Mouse (Mus musculus) CH12.LX (cell line): Measurements from ENCODE around the gene Rrm1. TPM values are rescaled to one million over a fixed set of nuclear protein-coding genes. Genes with fewer than 3 reads are reported as not detected.

Experiments used
- DNase-seq: peaks from one replicate; pipeline ENCODE4 v3.0.0-alpha.2; 2013; ENCODE audit errors: extremely low read depth
- H3K27ac ChIP-seq: 2 replicates; pipeline ENCODE4 v1.5.1; 2012; ENCODE audit warnings: low read depth, mild to moderate bottlenecking, control low read depth, moderate library complexity; ENCODE audit not compliant: insufficient read depth
- H3K27me3 ChIP-seq: replicated peaks from 2 replicates; pipeline ENCODE3; 2012; ENCODE audit warnings: inconsistent platforms
- H3K36me3 ChIP-seq, 2 experiments: replicated peaks in 1 of 2; 2 replicates each; pipeline versions ENCODE3 to v1.6.1; 2012; ENCODE audit warnings: inconsistent platforms in 1 of 2, low read length in 1 of 2, mild to moderate bottlenecking in 1 of 2, mixed read lengths in 1 of 2, moderate library complexity in 1 of 2; ENCODE audit not compliant: control insufficient read depth in 1 of 2, insufficient read depth in 1 of 2
- H3K4me1 ChIP-seq, 2 experiments: 2 replicates each; pipeline ENCODE4 v1.6.1; 2012; ENCODE audit warnings: inconsistent platforms in 1 of 2, moderate library complexity in 1 of 2; ENCODE audit not compliant: insufficient read depth in 2 of 2, control insufficient read depth in 1 of 2
- H3K4me2 ChIP-seq: 2 replicates; pipeline ENCODE4 v1.6.1; 2012; ENCODE audit warnings: low read depth, mild to moderate bottlenecking, control low read depth; ENCODE audit not compliant: poor library complexity, insufficient read depth, severe bottlenecking
- H3K4me3 ChIP-seq, 3 experiments: fragments of 150-350 bp in 1 of 3; sonication (generic) in 1 of 3; replicated peaks in 1 of 3; 2 replicates each; pipeline versions ENCODE3 to v1.5.1; 2011 to 2012; ENCODE audit warnings: low read depth in 2 of 3, low read length in 2 of 3, mild to moderate bottlenecking in 2 of 3, moderate library complexity in 2 of 3, control low read depth in 1 of 3, improper control_type of control experiment in 1 of 3, inconsistent platforms in 1 of 3, mixed read lengths in 1 of 3; ENCODE audit not compliant: poor library complexity in 1 of 3
- H3K79me2 ChIP-seq: replicated peaks from 2 replicates; pipeline ENCODE4 v1.6.1; 2012; ENCODE audit warnings: mild to moderate bottlenecking, moderate library complexity; ENCODE audit not compliant: control insufficient read depth, poor library complexity, insufficient read depth, severe bottlenecking; ENCODE audit errors: extremely low read depth
- H3K9ac ChIP-seq: 2 replicates; pipeline ENCODE4 v1.6.1; 2012; ENCODE audit warnings: low read depth, mild to moderate bottlenecking, control low read depth, moderate library complexity; ENCODE audit not compliant: insufficient read depth
- H3K9me3 ChIP-seq: replicated peaks from 2 replicates; pipeline ENCODE3; 2012; ENCODE audit warnings: low read length, inconsistent platforms, mixed read lengths
- BHLHE40 ChIP-seq: IDR thresholded peaks from 2 replicates; pipeline ENCODE4 v1.6.1; 2011; ENCODE audit warnings: mild to moderate bottlenecking, low read depth, low read length, improper control_type of control experiment
- CHD1 ChIP-seq: IDR thresholded peaks from 2 replicates; pipeline ENCODE4 v1.6.1; 2012; ENCODE audit warnings: low read depth, low read length, improper control_type of control experiment, inconsistent platforms
- CHD2 ChIP-seq: IDR thresholded peaks from 2 replicates; pipeline ENCODE4 v1.6.1; 2011; ENCODE audit warnings: low read length, improper control_type of control experiment
- E2F4 ChIP-seq: IDR thresholded peaks from 2 replicates; pipeline ENCODE4 v1.6.1; 2011; ENCODE audit warnings: low read depth, low read length, improper control_type of control experiment; ENCODE audit not compliant: insufficient replicate concordance
- EP300 ChIP-seq: IDR thresholded peaks from 2 replicates; pipeline ENCODE4 v1.6.1; 2011; ENCODE audit warnings: low read length, improper control_type of control experiment
- ETS1 ChIP-seq: conservative IDR thresholded peaks from 2 replicates; pipeline ENCODE4 v1.6.1; 2012; ENCODE audit warnings: low read depth, mild to moderate bottlenecking, inconsistent platforms, low read length, improper control_type of control experiment, moderate library complexity
- IRF4 ChIP-seq: IDR thresholded peaks from 2 replicates; pipeline ENCODE4 v1.6.1; 2014; ENCODE audit warnings: low read depth, mild to moderate bottlenecking, inconsistent platforms, low read length, improper control_type of control experiment
- JUND ChIP-seq: conservative IDR thresholded peaks from 2 replicates; pipeline ENCODE4 v1.6.1; 2011; ENCODE audit warnings: low read depth, low read length, improper control_type of control experiment
- MAFK ChIP-seq: IDR thresholded peaks from 2 replicates; pipeline ENCODE4 v1.6.1; 2011; ENCODE audit warnings: low read length, improper control_type of control experiment; ENCODE audit not compliant: insufficient replicate concordance
- MEF2A ChIP-seq: IDR thresholded peaks from 2 replicates; pipeline ENCODE4 v1.6.1; 2014; ENCODE audit warnings: low read depth, mild to moderate bottlenecking, inconsistent platforms, low read length, improper control_type of control experiment, borderline replicate concordance
- PAX5 ChIP-seq: IDR thresholded peaks from 2 replicates; pipeline ENCODE4 v1.6.1; 2012; ENCODE audit warnings: low read length, inconsistent platforms, mixed read lengths
- TCF12 ChIP-seq: IDR thresholded peaks from 2 replicates; pipeline ENCODE4 v1.6.1; 2014; ENCODE audit warnings: low read depth, mild to moderate bottlenecking, inconsistent platforms, low read length, improper control_type of control experiment
- ZKSCAN1 ChIP-seq: IDR thresholded peaks from 2 replicates; pipeline ENCODE4 v1.6.1; 2012; ENCODE audit warnings: low read depth, inconsistent platforms, low read length, improper control_type of control experiment, borderline replicate concordance
- dilution Hi-C: fragments of 300-500 bp; cut with MboI; formaldehyde crosslinking; loops from 2 replicates; pipeline ENCODE4 v1.14.3; 2020; ENCODE audit warnings: low sequenced_read_pairs; ENCODE audit not compliant: extremely low pct_unique_long_range_greater_than_20kb, extremely low pct_ligation_motif_present
- in situ Hi-C: fragments of 300-500 bp; cut with MboI; formaldehyde crosslinking; loops from 3 replicates; pipeline ENCODE4 v1.14.3; 2019; ENCODE audit warnings: low sequenced_read_pairs, low pct_ligation_motif_present, low pct_unique_long_range_greater_than_20kb, mixed read lengths
- polyA plus RNA-seq: library from polyadenylated mRNA; unstranded; fragments of >175 nt; gene quantifications from 2 replicates; pipeline ENCODE4 v1.2.1, GENCODE M21; 2012; ENCODE audit warnings: low read depth; ENCODE audit not compliant: insufficient read length
- total RNA-seq, 2 experiments: library from RNA; depleted of rRNA; stranded (reverse); fragments of 300-350 nt in 1 of 2; fragments of >200 nt in 1 of 2; gene quantifications; 2 replicates each; pipeline ENCODE4 v1.2.3; 2012 to 2014

The Rrm1 gene
- total and polyA plus RNA-seq, 3 experiments, result 156 to 248 (median 227) TPM

GRCm38 (mm10) chr7:102514144-102514543, 72.6 kb downstream of the Rrm1 start:
- Histone ChIP-seq H3K27ac (no peak overlapping the region), H3K27me3 (no peaks in the 10 kb centered on the region), H3K36me3 (no peaks in the 10 kb centered on the region), H3K79me2 (no peaks in the 10 kb centered on the region), H3K4me1 (peaks cover 5 to 24% of the 10 kb centered on the region in 2 experiments), H3K9me3 (no peaks in the 10 kb centered on the region), H3K9ac (no peak overlapping the region), H3K4me3 (no peak overlapping the region)
- in situ Hi-C loops (loop anchor here (25.0 kb wide), 1 partner anchor 248 kb away; the partner anchor contains the start of genes Olfr560, Olfr561 and Olfr78), dilution Hi-C loops (no loop called here)
- DNase-seq, result peak; percentile 31
- TF ChIP-seq IRF4 (0 out of 2 replicates have a peak, but pooled peaks have one; percentile 15), ETS1 (no peak)
- TF ChIP-seq, all 38 proteins: peak for 1
- H3K4me2 ChIP-seq, result no peak overlapping the region

GRCm38 (mm10) chr7:102516261-102517050, 75.0 kb downstream of the Rrm1 start:
- no peak overlapping the region for H3K27ac ChIP-seq
- H3K36me3 ChIP-seq, result no peaks in the 10 kb centered on the region
- no peaks in the 10 kb centered on the region for H3K9me3 ChIP-seq
- no peak overlapping the region for H3K4me2 ChIP-seq
- no peak for TF ChIP-seq E2F4
- no peak for TF ChIP-seq MEF2A
- no peak for TF ChIP-seq CHD1
- 0 out of 2 replicates have a peak, but pooled peaks have one; percentile 10 for TF ChIP-seq TCF12
- TF ChIP-seq ZKSCAN1, result no peak
- 0 out of 2 replicates have a peak, but pooled peaks have one; percentile 7 for TF ChIP-seq BHLHE40
- H3K4me1 ChIP-seq, result peaks cover 5 to 24% of the 10 kb centered on the region in 2 experiments
- H3K4me3 ChIP-seq, result no peak overlapping the region
- dilution Hi-C loops, result no loop called here
- in situ Hi-C loops, result loop anchor here (25.0 kb wide), 1 partner anchor 246 kb away; the partner anchor contains the start of genes Olfr560, Olfr561 and Olfr78
- no peak for DNase-seq
- H3K9ac ChIP-seq, result no peak overlapping the region
- no peaks in the 10 kb centered on the region for H3K79me2 ChIP-seq
- H3K27me3 ChIP-seq, result peaks cover 2% of the 10 kb centered on the region

- dilution Hi-C loops, result no loop called here
- H3K36me3 ChIP-seq, result no peaks in the 10 kb centered on the region
- H3K9ac ChIP-seq, result no peak overlapping the region
- DNase-seq, result no peak
- H3K4me3 ChIP-seq, result no peak overlapping the region
- H3K9me3 ChIP-seq, result no peaks in the 10 kb centered on the region
- H3K27ac ChIP-seq, result no peak overlapping the region
- H3K4me2 ChIP-seq, result no peak overlapping the region
- H3K4me1 ChIP-seq, result peaks cover 5 to 24% of the 10 kb centered on the region in 2 experiments
- no peaks in the 10 kb centered on the region for H3K79me2 ChIP-seq
- TF ChIP-seq CHD2 (no peak), JUND (no peak), PAX5 (no peak), EP300 (no peak), MAFK (no peak), CHD1 (no peak)
- in situ Hi-C loops, result loop anchor here (25.0 kb wide), 1 partner anchor 245 kb away; the partner anchor contains the start of genes Olfr560, Olfr561 and Olfr78
- peaks cover 2% of the 10 kb centered on the region for H3K27me3 ChIP-seq
Measured at GRCm38 (mm10) chr7:102517051-102517335, 75.5 kb downstream of the Rrm1 start.

Other genes with a start within 250 kb of the Rrm1 start
- 24.6 and 27.3 TPM in 2 replicates for gene Nup98, start 231.5 kb upstream of the Rrm1 start, total RNA-seq (2012; rRNA removed)
- 23.9 and 25.0 TPM in 2 replicates for gene Nup98, start 231.5 kb upstream of the Rrm1 start, total RNA-seq (2014; rRNA removed)
- gene Nup98, start 231.5 kb upstream of the Rrm1 start, polyA plus RNA-seq, result 34.3 and 37.1 TPM in 2 replicates
- gene Pgap2, start 231.5 kb upstream of the Rrm1 start, total RNA-seq (2012; rRNA removed), result 13.2 and 18.3 TPM in 2 replicates
- gene Pgap2, start 231.5 kb upstream of the Rrm1 start, total RNA-seq (2014; rRNA removed), result 20.3 and 23.7 TPM in 2 replicates
- gene Pgap2, start 231.5 kb upstream of the Rrm1 start, polyA plus RNA-seq, result 26.1 and 38.5 TPM in 2 replicates
- 17.1 and 22.7 TPM in 2 replicates for gene Rhog, start 185.6 kb upstream of the Rrm1 start, total RNA-seq (2012; rRNA removed)
- 9.6 and 12.2 TPM in 2 replicates for gene Rhog, start 185.6 kb upstream of the Rrm1 start, total RNA-seq (2014; rRNA removed)
- gene Rhog, start 185.6 kb upstream of the Rrm1 start, polyA plus RNA-seq, result 109 and 118 TPM in 2 replicates
- 8.9 and 10.2 TPM in 2 replicates for gene Stim1, start 173.9 kb upstream of the Rrm1 start, total RNA-seq (2012; rRNA removed)
- gene Stim1, start 173.9 kb upstream of the Rrm1 start, total RNA-seq (2014; rRNA removed), result 21.0 and 26.6 TPM in 2 replicates
- 23.9 and 24.1 TPM in 2 replicates for gene Stim1, start 173.9 kb upstream of the Rrm1 start, polyA plus RNA-seq
- gene Olfr543, start 40.0 kb downstream of the Rrm1 start, total RNA-seq (2012; rRNA removed), result not detected in 2 replicates
- gene Olfr543, start 40.0 kb downstream of the Rrm1 start, total RNA-seq (2014; rRNA removed), result not detected in 2 replicates
- 0.89 and 1.1 TPM in 2 replicates for gene Olfr543, start 40.0 kb downstream of the Rrm1 start, polyA plus RNA-seq
- gene Olfr544, start 46.6 kb downstream of the Rrm1 start, total RNA-seq (2012; rRNA removed), result not detected in 2 replicates
- not detected in 2 replicates for gene Olfr544, start 46.6 kb downstream of the Rrm1 start, total RNA-seq (2014; rRNA removed)
- gene Olfr544, start 46.6 kb downstream of the Rrm1 start, polyA plus RNA-seq, result 0.07 and 0.23 TPM in 2 replicates
- not detected in 2 replicates for gene Olfr545, start 57.9 kb downstream of the Rrm1 start, total RNA-seq (2012; rRNA removed)
- not detected in 2 replicates for gene Olfr545, start 57.9 kb downstream of the Rrm1 start, total RNA-seq (2014; rRNA removed)
- gene Olfr545, start 57.9 kb downstream of the Rrm1 start, polyA plus RNA-seq, result not detected in 2 replicates
- not detected in 2 replicates for gene Olfr547, start 93.1 kb downstream of the Rrm1 start, total RNA-seq (2012; rRNA removed)
- not detected in 2 replicates for gene Olfr547, start 93.1 kb downstream of the Rrm1 start, total RNA-seq (2014; rRNA removed)
- gene Olfr547, start 93.1 kb downstream of the Rrm1 start, polyA plus RNA-seq, result not detected in 2 replicates
- gene Olfr548-ps1, start 99.2 kb downstream of the Rrm1 start, total RNA-seq (2012; rRNA removed), result not detected in 2 replicates
- not detected in 2 replicates for gene Olfr548-ps1, start 99.2 kb downstream of the Rrm1 start, total RNA-seq (2014; rRNA removed)
- gene Olfr548-ps1, start 99.2 kb downstream of the Rrm1 start, polyA plus RNA-seq, result not detected in 2 replicates
- not detected in 2 replicates for gene Olfr549, start 108.2 kb downstream of the Rrm1 start, total RNA-seq (2012; rRNA removed)
- gene Olfr549, start 108.2 kb downstream of the Rrm1 start, total RNA-seq (2014; rRNA removed), result not detected in 2 replicates
- gene Olfr549, start 108.2 kb downstream of the Rrm1 start, polyA plus RNA-seq, result not detected in 2 replicates
- 10.4 and 10.5 TPM in 2 replicates for gene Trim21, start 123.8 kb downstream of the Rrm1 start, total RNA-seq (2012; rRNA removed)
- gene Trim21, start 123.8 kb downstream of the Rrm1 start, total RNA-seq (2014; rRNA removed), result 15.4 and 16.1 TPM in 2 replicates
- gene Trim21, start 123.8 kb downstream of the Rrm1 start, polyA plus RNA-seq, result 16.5 TPM in 2 replicates
- not detected in 2 replicates for gene Olfr550, start 129.7 kb downstream of the Rrm1 start, total RNA-seq (2012; rRNA removed)
- gene Olfr550, start 129.7 kb downstream of the Rrm1 start, total RNA-seq (2014; rRNA removed), result not detected in 2 replicates
- gene Olfr550, start 129.7 kb downstream of the Rrm1 start, polyA plus RNA-seq, result not detected in 2 replicates
- gene Olfr551, start 150.2 kb downstream of the Rrm1 start, total RNA-seq (2012; rRNA removed), result not detected in 2 replicates
- gene Olfr551, start 150.2 kb downstream of the Rrm1 start, total RNA-seq (2014; rRNA removed), result not detected in 2 replicates
- not detected in 2 replicates for gene Olfr551, start 150.2 kb downstream of the Rrm1 start, polyA plus RNA-seq
- not detected in 2 replicates for gene Olfr552, start 156.1 kb downstream of the Rrm1 start, total RNA-seq (2012; rRNA removed)
- not detected in 2 replicates for gene Olfr552, start 156.1 kb downstream of the Rrm1 start, total RNA-seq (2014; rRNA removed)
- gene Olfr552, start 156.1 kb downstream of the Rrm1 start, polyA plus RNA-seq, result 0.16 TPM in 1 of 2 replicates, not detected in the other
- not detected in 2 replicates for gene Olfr553, start 176.5 kb downstream of the Rrm1 start, total RNA-seq (2012; rRNA removed)
- not detected in 2 replicates for gene Olfr553, start 176.5 kb downstream of the Rrm1 start, total RNA-seq (2014; rRNA removed)
- gene Olfr553, start 176.5 kb downstream of the Rrm1 start, polyA plus RNA-seq, result not detected in 2 replicates
- gene Olfr554, start 196.7 kb downstream of the Rrm1 start, total RNA-seq (2012; rRNA removed), result not detected in 2 replicates
- not detected in 2 replicates for gene Olfr554, start 196.7 kb downstream of the Rrm1 start, total RNA-seq (2014; rRNA removed)
- gene Olfr554, start 196.7 kb downstream of the Rrm1 start, polyA plus RNA-seq, result not detected in 2 replicates
- gene Olfr555, start 217.1 kb downstream of the Rrm1 start, total RNA-seq (2012; rRNA removed), result not detected in 2 replicates
- gene Olfr555, start 217.1 kb downstream of the Rrm1 start, total RNA-seq (2014; rRNA removed), result not detected in 2 replicates
- gene Olfr555, start 217.1 kb downstream of the Rrm1 start, polyA plus RNA-seq, result not detected in 2 replicates
- gene Olfr556, start 223.2 kb downstream of the Rrm1 start, total RNA-seq (2012; rRNA removed), result not detected in 2 replicates
- not detected in 2 replicates for gene Olfr556, start 223.2 kb downstream of the Rrm1 start, total RNA-seq (2014; rRNA removed)
- not detected in 2 replicates for gene Olfr556, start 223.2 kb downstream of the Rrm1 start, polyA plus RNA-seq
- gene Trim68, start 245.6 kb downstream of the Rrm1 start, total RNA-seq (2012; rRNA removed), result 6.5 and 8.1 TPM in 2 replicates
- 7.7 and 8.0 TPM in 2 replicates for gene Trim68, start 245.6 kb downstream of the Rrm1 start, total RNA-seq (2014; rRNA removed)
- gene Trim68, start 245.6 kb downstream of the Rrm1 start, polyA plus RNA-seq, result 10.9 and 11.6 TPM in 2 replicates